Mouse (Mus musculus): ENCODE data around the gene Cgnl1.

DNA sequence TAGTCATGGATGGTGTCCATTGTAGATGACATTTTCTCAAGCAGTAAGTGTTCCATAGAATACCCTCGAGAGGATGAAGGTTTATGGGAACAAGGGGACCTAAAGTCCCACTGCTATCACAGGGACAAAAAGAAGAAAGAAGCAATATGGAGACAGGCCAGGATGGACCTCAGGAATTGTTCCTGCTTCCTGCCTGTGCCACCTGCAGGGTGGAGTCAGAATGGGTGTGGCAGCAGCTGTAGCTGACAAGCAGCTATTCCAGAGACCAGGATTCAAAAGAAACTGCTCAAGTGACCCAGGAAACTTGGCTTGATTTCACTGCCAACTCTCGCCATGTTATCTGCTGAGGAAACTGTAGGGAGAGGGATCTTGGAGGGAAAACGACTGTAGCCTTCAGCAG, 42.2 kb upstream of the Cgnl1 start:
- TF ChIP-seq CTCF (IDR thresholded peaks at IDR 0.05; ENCODE audit: low read depth) (no peak), EP300 (IDR thresholded peaks at IDR 0.05; ENCODE audit: low read depth) (no peak)

Measured in liver, postnatal 0 days (tissue).